Mouse (Mus musculus) lung, adult 2 months (tissue): Measurements from ENCODE around the gene Dusp14.

Experiments used
- CTCF ChIP-seq: fragments of 200-500 bp; IDR thresholded peaks from 2 replicates; pipeline ENCODE4 v1.5.1; 2011; ENCODE audit warnings: mild to moderate bottlenecking, low read length, control low read depth; ENCODE audit not compliant: insufficient read depth
- POLR2A ChIP-seq: fragments of 200-500 bp; IDR thresholded peaks from 2 replicates; pipeline ENCODE4 v1.6.1; 2011; ENCODE audit warnings: low read depth, mild to moderate bottlenecking, control low read depth, low read length, borderline replicate concordance; ENCODE audit errors: extremely low read depth

DNA sequence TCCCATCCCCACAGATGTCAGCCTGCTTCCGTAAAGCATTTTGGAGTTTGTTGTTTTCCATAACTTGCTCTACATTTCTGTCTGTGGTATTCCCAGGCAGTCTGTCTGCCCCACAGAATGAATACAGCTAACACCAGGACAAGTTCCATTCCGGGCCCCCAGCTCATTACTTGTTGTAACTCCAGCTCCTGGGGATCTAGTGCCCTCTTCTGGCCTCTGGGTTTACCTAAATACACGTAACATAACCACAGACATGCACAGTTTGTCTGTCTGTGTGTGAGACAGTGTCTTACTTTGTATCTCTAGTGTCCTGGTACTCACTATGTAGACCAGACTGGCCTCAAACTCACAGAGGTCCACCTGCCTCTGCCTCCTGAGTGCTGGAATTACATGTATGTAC is 67.8 kb downstream of the Dusp14 start:
- TF ChIP-seq CTCF (no peak), POLR2A (no peak)
